Mouse (Mus musculus) neural tube, embryonic 12.5 days (tissue): ENCODE results near the gene Necap2. TPM values are rescaled to one million over a fixed set of nuclear protein-coding genes. Genes with fewer than 3 reads are reported as not detected.

Source experiments
- ATAC-seq: fragments of 200-750 bp; cut with Nextera tagmentation; 2 replicates; pipeline ENCODE4 v1.8.0; 2017; ENCODE audit warnings: low read depth, mild to moderate bottlenecking, moderate TSS enrichment, moderate library complexity; ENCODE audit not compliant: low FRiP score
- H3K27ac ChIP-seq: fragments of 300-500 bp; sonication (generic); 2 replicates; pipeline ENCODE4 v1.5.1; 2016
- H3K27me3 ChIP-seq: fragments of 300-500 bp; sonication (generic); replicated peaks from 2 replicates; pipeline ENCODE4 v1.6.1; 2016; ENCODE audit warnings: mild to moderate bottlenecking
- H3K36me3 ChIP-seq: fragments of 300-500 bp; sonication (generic); 2 replicates; pipeline ENCODE4 v1.6.1; 2016; ENCODE audit warnings: mild to moderate bottlenecking
- H3K4me1 ChIP-seq: fragments of 300-500 bp; sonication (generic); 2 replicates; pipeline ENCODE4 v1.6.1; 2016
- H3K4me2 ChIP-seq: fragments of 300-500 bp; sonication (generic); replicated peaks from 2 replicates; pipeline ENCODE4 v1.6.1; 2016; ENCODE audit warnings: mild to moderate bottlenecking
- H3K4me3 ChIP-seq: fragments of 300-500 bp; sonication (generic); 2 replicates; pipeline ENCODE4 v1.5.1; 2016
- H3K9ac ChIP-seq: fragments of 300-500 bp; sonication (generic); 2 replicates; pipeline ENCODE4 v1.6.1; 2016; ENCODE audit warnings: mild to moderate bottlenecking
- H3K9me3 ChIP-seq: fragments of 300-500 bp; sonication (generic); 2 replicates; pipeline ENCODE4 v1.6.1; 2016; ENCODE audit warnings: mild to moderate bottlenecking
- WGBS: fragments of 180-500 bp; shearing (Covaris S2); methylation state at CpG from one replicate; pipeline ENCODE4 v1.1.7; 2016; 5-methylcytosine and 5-hydroxymethylcytosine counted together
- polyA plus RNA-seq: library from polyadenylated mRNA; unstranded; fragments of >200 nt; fragmentation: Nextera tagmentation; extraction: Ambion mirVana; gene quantifications from 2 replicates; pipeline ENCODE4 v1.2.1, GENCODE M21; 2016

The Necap2 gene
- polyA plus RNA-seq, 1 experiment from 2014 or later: 61.2 TPM

- WGBS: 72% methylated on average over 5 of the region's 5 CpGs
- Histone ChIP-seq H3K4me2 (no peak overlapping the region), H3K36me3 (no peaks in the 10 kb centered on the region), H3K4me3 (no peak overlapping the region), H3K9ac (no peak overlapping the region), H3K27me3 (no peaks in the 10 kb centered on the region), H3K4me1 (0 out of 2 replicates have a peak, but pooled peaks cover 2% of the 10 kb centered on the region), H3K27ac (no peak overlapping the region), H3K9me3 (no peaks in the 10 kb centered on the region)
- no peak for ATAC-seq
Observed at GRCm38 (mm10) chr4:141099956-141100355, 21.8 kb upstream of the Necap2 start.

GRCm38 (mm10) chr4:141098935-141099334 is 20.8 kb upstream of the Necap2 start:
- H3K9me3 ChIP-seq: no peaks in the 10 kb centered on the region
- 84% methylated on average over 4 of the region's 4 CpGs for WGBS
- H3K27ac ChIP-seq: no peak overlapping the region

GRCm38 (mm10) chr4:141096710-141097109 is 18.6 kb upstream of the Necap2 start:
- WGBS: 14% methylated on average over 9 of the region's 9 CpGs

More at GRCm38 (mm10) chr4:141098935-141099334, 20.8 kb upstream of the Necap2 start:
- Histone ChIP-seq H3K4me3 (no peak overlapping the region), H3K36me3 (no peaks in the 10 kb centered on the region), H3K4me2 (no peak overlapping the region), H3K4me1 (0 out of 2 replicates have a peak, but pooled peaks cover 2% of the 10 kb centered on the region), H3K9ac (no peak overlapping the region), H3K27me3 (no peaks in the 10 kb centered on the region)
- ATAC-seq: no peak

GRCm38 (mm10) chr4:141095016-141095415 is 16.9 kb upstream of the Necap2 start:
- Histone ChIP-seq H3K9ac (no peak overlapping the region), H3K4me2 (no peak overlapping the region), H3K36me3 (no peaks in the 10 kb centered on the region), H3K27ac (no peak overlapping the region), H3K4me3 (no peak overlapping the region), H3K27me3 (no peaks in the 10 kb centered on the region), H3K9me3 (no peaks in the 10 kb centered on the region), H3K4me1 (0 out of 2 replicates have a peak, but pooled peaks cover 2% of the 10 kb centered on the region)
- WGBS: 85% methylated on average over 10 of the region's 10 CpGs
- no peak for ATAC-seq

More at GRCm38 (mm10) chr4:141096710-141097109, 18.6 kb upstream of the Necap2 start:
- Histone ChIP-seq H3K9me3 (no peaks in the 10 kb centered on the region), H3K36me3 (no peaks in the 10 kb centered on the region), H3K4me3 (no peak overlapping the region), H3K4me2 (0 out of 2 replicates have a peak overlapping the region, but pooled peaks have one; percentile 14), H3K4me1 (0 out of 2 replicates have a peak, but pooled peaks cover 2% of the 10 kb centered on the region), H3K27me3 (no peaks in the 10 kb centered on the region), H3K27ac (no peak overlapping the region), H3K9ac (no peak overlapping the region)
- ATAC-seq: no peak

- Histone ChIP-seq H3K4me1 (no peaks in the 10 kb centered on the region), H3K36me3 (no peaks in the 10 kb centered on the region), H3K9ac (no peak overlapping the region), H3K27me3 (no peaks in the 10 kb centered on the region), H3K27ac (no peak overlapping the region), H3K4me3 (no peak overlapping the region), H3K9me3 (no peaks in the 10 kb centered on the region), H3K4me2 (no peak overlapping the region)
- no peak for ATAC-seq
- WGBS: 72% methylated on average over 9 of the region's 9 CpGs
Observed at GRCm38 (mm10) chr4:141088714-141089113, 10.6 kb upstream of the Necap2 start.

GRCm38 (mm10) chr4:141088033-141088432 is 9.9 kb upstream of the Necap2 start, which contains the start of gene Spata21:
TSS of gene Spata21 (plus strand) at chr4:141088333.
- no peaks in the 10 kb centered on the region for H3K27me3 ChIP-seq
- H3K27ac ChIP-seq: no peak within 1 kb of the TSS
- H3K4me3 ChIP-seq: no peak within 1 kb of the TSS
- H3K4me1 ChIP-seq: no peaks in the 10 kb centered on the region
- H3K9ac ChIP-seq: no peak within 1 kb of the TSS
- no peak within 1 kb of the TSS for H3K4me2 ChIP-seq
- H3K36me3 ChIP-seq: no peaks in the 10 kb centered on the region
- WGBS: 78% methylated on average over 6 of the region's 6 CpGs
- no peak for ATAC-seq
- H3K9me3 ChIP-seq: no peaks in the 10 kb centered on the region

GRCm38 (mm10) chr4:141086862-141087261 is 8.7 kb upstream of the Necap2 start:
- Histone ChIP-seq H3K36me3 (no peaks in the 10 kb centered on the region), H3K4me1 (no peaks in the 10 kb centered on the region), H3K4me2 (no peak overlapping the region), H3K4me3 (no peak overlapping the region), H3K27ac (no peak overlapping the region), H3K9me3 (no peaks in the 10 kb centered on the region), H3K27me3 (no peaks in the 10 kb centered on the region), H3K9ac (no peak overlapping the region)
- ATAC-seq: no peak
- WGBS: 75% methylated on average over 10 of the region's 10 CpGs

- Histone ChIP-seq H3K36me3 (peaks cover 10% of the 10 kb centered on the region), H3K9ac (no peak overlapping the region), H3K4me2 (peak overlapping the region; percentile 97; the same call in 1 of the 2 replicates), H3K4me3 (no peak overlapping the region; the same call in 1 of the 2 replicates), H3K27me3 (no peaks in the 10 kb centered on the region), H3K27ac (no peak overlapping the region), H3K4me1 (peaks cover 15% of the 10 kb centered on the region), H3K9me3 (no peaks in the 10 kb centered on the region)
- peak; percentile 58; the same call in 1 of the 2 replicates for ATAC-seq
- 74% methylated on average over 18 of the region's 18 CpGs for WGBS
Observed at GRCm38 (mm10) chr4:141078510-141079137, 467 bp upstream of the Necap2 start.

GRCm38 (mm10) chr4:141076761-141077506 is 1.2 kb downstream of the Necap2 start:
- peak overlapping the region; percentile 97 for H3K4me2 ChIP-seq
- WGBS: 83% methylated on average over 17 of the region's 17 CpGs
- H3K27ac ChIP-seq: no peak overlapping the region
- peaks cover 15% of the 10 kb centered on the region for H3K4me1 ChIP-seq
- H3K36me3 ChIP-seq: peaks cover 26% of the 10 kb centered on the region
- H3K9me3 ChIP-seq: no peaks in the 10 kb centered on the region
- no peaks in the 10 kb centered on the region for H3K27me3 ChIP-seq
- peak overlapping the region; percentile 94 for H3K4me3 ChIP-seq
- H3K9ac ChIP-seq: peak overlapping the region; percentile 93
- ATAC-seq: no peak

- Histone ChIP-seq H3K9me3 (no peaks in the 10 kb centered on the region), H3K27me3 (no peaks in the 10 kb centered on the region), H3K4me3 (no peak overlapping the region), H3K4me2 (no peak overlapping the region), H3K9ac (no peak overlapping the region), H3K27ac (no peak overlapping the region), H3K4me1 (peaks cover 15% of the 10 kb centered on the region), H3K36me3 (peaks cover 52% of the 10 kb centered on the region)
- WGBS: 96% methylated on average over 4 of the region's 4 CpGs
- ATAC-seq: no peak
Observed at GRCm38 (mm10) chr4:141074109-141074508, 4.0 kb downstream of the Necap2 start.

- no peak for ATAC-seq
- Histone ChIP-seq H3K4me3 (no peak overlapping the region), H3K9ac (no peak overlapping the region), H3K4me2 (no peak overlapping the region), H3K36me3 (peaks cover 57% of the 10 kb centered on the region), H3K27me3 (no peaks in the 10 kb centered on the region), H3K9me3 (no peaks in the 10 kb centered on the region), H3K4me1 (peaks cover 15% of the 10 kb centered on the region), H3K27ac (no peak overlapping the region)
- WGBS: 94% methylated on average over 9 of the region's 9 CpGs
Observed at GRCm38 (mm10) chr4:141073661-141074060, 4.5 kb downstream of the Necap2 start.

- H3K9ac ChIP-seq: no peak overlapping the region
- no peak overlapping the region for H3K27ac ChIP-seq
- H3K4me1 ChIP-seq: peaks cover 13% of the 10 kb centered on the region
- H3K9me3 ChIP-seq: no peaks in the 10 kb centered on the region
- ATAC-seq: no peak
- no peak overlapping the region for H3K4me3 ChIP-seq
- H3K27me3 ChIP-seq: no peaks in the 10 kb centered on the region
- no peak overlapping the region for H3K4me2 ChIP-seq
- H3K36me3 ChIP-seq: peaks cover 68% of the 10 kb centered on the region
- 98% methylated on average over 11 of the region's 11 CpGs for WGBS
Observed at GRCm38 (mm10) chr4:141072502-141072901, 5.7 kb downstream of the Necap2 start.
